Mouse (Mus musculus) MEL (cell line): ENCODE measurements at regions not wholly inside any gene's neighbourhood (a gene's known extent, or its start where the extent isn't known, plus 50 kb on each side); places are given as distances from the start of the nearest gene placed in this dataset.

ENCODE experiments used
- DNase-seq: peaks from one replicate; pipeline ENCODE4 v3.0.0; 2011; ENCODE audit warnings: low read depth, low spot score
- H3K27ac ChIP-seq: 2 replicates; pipeline ENCODE4 v1.5.1; 2012; ENCODE audit warnings: low read depth, mild to moderate bottlenecking, control low read depth, low read length, moderate library complexity; ENCODE audit not compliant: control insufficient read depth
- H3K27me3 ChIP-seq, 2 experiments: fragments of 150-350 bp in 1 of 2; sonication (generic) in 1 of 2; 2 replicates each; pipeline ENCODE4 v1.6.1; 2012; ENCODE audit warnings: low read length in 2 of 2, mild to moderate bottlenecking in 2 of 2, improper control_type of control experiment in 1 of 2, moderate library complexity in 1 of 2; ENCODE audit not compliant: insufficient read depth in 2 of 2, control insufficient read depth in 1 of 2
- H3K36me3 ChIP-seq, 2 experiments: 2 replicates each; pipeline ENCODE4 v1.6.1; 2012 to 2014; ENCODE audit warnings: low read length in 2 of 2, improper control_type of control experiment in 1 of 2, inconsistent platforms in 1 of 2, mild to moderate bottlenecking in 1 of 2; ENCODE audit not compliant: insufficient read depth in 2 of 2, control insufficient read depth in 1 of 2
- H3K4me1 ChIP-seq, 2 experiments: fragments of 150-350 bp in 1 of 2; sonication (generic) in 1 of 2; 2 replicates each; pipeline ENCODE4 v1.6.1; 2012; ENCODE audit warnings: low read length in 2 of 2, improper control_type of control experiment in 1 of 2, mild to moderate bottlenecking in 1 of 2; ENCODE audit not compliant: insufficient read depth in 2 of 2, control insufficient read depth in 1 of 2
- H3K4me3 ChIP-seq, 2 experiments: fragments of 150-350 bp in 1 of 2; sonication (generic) in 1 of 2; 2 replicates each; pipeline ENCODE4 v1.5.1; 2012; ENCODE audit warnings: low read depth in 2 of 2, low read length in 2 of 2, mild to moderate bottlenecking in 2 of 2, moderate library complexity in 2 of 2, control low read depth in 1 of 2, improper control_type of control experiment in 1 of 2; ENCODE audit not compliant: control insufficient read depth in 1 of 2, insufficient read depth in 1 of 2
- H3K79me2 ChIP-seq: 2 replicates; pipeline ENCODE4 v1.6.1; 2012; ENCODE audit warnings: mild to moderate bottlenecking, low read length, moderate library complexity; ENCODE audit not compliant: control insufficient read depth, poor library complexity, insufficient read depth
- H3K9ac ChIP-seq: 2 replicates; pipeline ENCODE4 v1.6.1; 2012; ENCODE audit warnings: low read depth, mild to moderate bottlenecking, control low read depth, low read length, moderate library complexity; ENCODE audit not compliant: control insufficient read depth, poor library complexity, severe bottlenecking
- H3K9me3 ChIP-seq: fragments of 150-350 bp; sonication (generic); replicated peaks from 2 replicates; pipeline ENCODE4 v1.6.1; 2012; ENCODE audit warnings: mild to moderate bottlenecking, low read length, improper control_type of control experiment, moderate library complexity; ENCODE audit not compliant: insufficient read depth
- E2F4 ChIP-seq: IDR thresholded peaks from 2 replicates; pipeline ENCODE4 v1.6.1; 2011; ENCODE audit warnings: low read depth, low read length, improper control_type of control experiment, borderline replicate concordance
- ETS1 ChIP-seq: IDR thresholded peaks from 2 replicates; pipeline ENCODE4 v1.6.1; 2012; ENCODE audit warnings: low read depth, mild to moderate bottlenecking, inconsistent platforms, low read length, improper control_type of control experiment, moderate library complexity
- GABPA ChIP-seq: IDR thresholded peaks from 2 replicates; pipeline ENCODE4 v1.6.1; 2012; ENCODE audit warnings: low read depth, mild to moderate bottlenecking, inconsistent platforms, low read length, improper control_type of control experiment, moderate library complexity
- GATA1 ChIP-seq: IDR thresholded peaks from 2 replicates; pipeline ENCODE4 v1.6.1; 2011; ENCODE audit warnings: low read depth, low read length, improper control_type of control experiment
- JUND ChIP-seq: IDR thresholded peaks from 2 replicates; pipeline ENCODE4 v1.6.1; 2011; ENCODE audit warnings: low read depth, mild to moderate bottlenecking, improper control_type of control experiment, low read length
- MAFK ChIP-seq: IDR thresholded peaks from 2 replicates; pipeline ENCODE4 v1.6.1; 2011; ENCODE audit warnings: low read depth, mild to moderate bottlenecking, low read length, improper control_type of control experiment, borderline replicate concordance
- MAX ChIP-seq: IDR thresholded peaks from 2 replicates; pipeline ENCODE4 v1.6.1; 2011; ENCODE audit warnings: low read length, improper control_type of control experiment
- MXI1 ChIP-seq: IDR thresholded peaks from 2 replicates; pipeline ENCODE4 v1.6.1; 2011; ENCODE audit warnings: mild to moderate bottlenecking, low read depth, low read length, improper control_type of control experiment
- MYB ChIP-seq: IDR thresholded peaks from 2 replicates; pipeline ENCODE4 v1.6.1; 2011; ENCODE audit warnings: mild to moderate bottlenecking, low read depth, low read length, improper control_type of control experiment
- NRF1 ChIP-seq: IDR thresholded peaks from 2 replicates; pipeline ENCODE4 v1.6.1; 2014; ENCODE audit warnings: low read depth, mild to moderate bottlenecking, inconsistent platforms, low read length, improper control_type of control experiment, moderate library complexity; ENCODE audit not compliant: poor library complexity, insufficient read depth, severe bottlenecking
- POLR2AphosphoS5 ChIP-seq: IDR thresholded peaks from 2 replicates; pipeline ENCODE4 v1.6.1; 2012; ENCODE audit warnings: low read depth, borderline replicate concordance, mild to moderate bottlenecking, inconsistent platforms, low read length, moderate library complexity, mixed read lengths
- RCOR1 ChIP-seq: IDR thresholded peaks from 2 replicates; pipeline ENCODE4 v1.6.1; 2012; ENCODE audit warnings: low read depth, mild to moderate bottlenecking, inconsistent platforms, low read length, improper control_type of control experiment
- SIN3A ChIP-seq: IDR thresholded peaks from 2 replicates; pipeline ENCODE4 v1.6.1; 2012; ENCODE audit warnings: low read length, improper control_type of control experiment, inconsistent platforms
- TCF12 ChIP-seq: IDR thresholded peaks from 2 replicates; pipeline ENCODE4 v1.6.1; 2014; ENCODE audit warnings: low read depth, mild to moderate bottlenecking, inconsistent platforms, low read length, improper control_type of control experiment, moderate library complexity
- USF1 ChIP-seq: IDR thresholded peaks from 2 replicates; pipeline ENCODE4 v1.6.1; 2014; ENCODE audit warnings: low read depth, mild to moderate bottlenecking, inconsistent platforms, low read length, improper control_type of control experiment, moderate library complexity
- USF2 ChIP-seq, 2 experiments: IDR thresholded peaks; 2 replicates each; pipeline ENCODE4 v1.6.1; 2011 to 2012; ENCODE audit warnings: improper control_type of control experiment in 2 of 2, low read length in 2 of 2, borderline replicate concordance in 1 of 2, inconsistent platforms in 1 of 2, low read depth in 1 of 2, mild to moderate bottlenecking in 1 of 2; ENCODE audit not compliant: insufficient read depth in 1 of 2
- ZKSCAN1 ChIP-seq: IDR thresholded peaks from 2 replicates; pipeline ENCODE4 v1.6.1; 2012; ENCODE audit warnings: low read depth, mild to moderate bottlenecking, inconsistent platforms, low read length, improper control_type of control experiment, moderate library complexity
- ZMIZ1 ChIP-seq: IDR thresholded peaks from 2 replicates; pipeline ENCODE4 v1.6.1; 2012; ENCODE audit warnings: low read depth, mild to moderate bottlenecking, inconsistent platforms, low read length, improper control_type of control experiment, moderate library complexity

DNA sequence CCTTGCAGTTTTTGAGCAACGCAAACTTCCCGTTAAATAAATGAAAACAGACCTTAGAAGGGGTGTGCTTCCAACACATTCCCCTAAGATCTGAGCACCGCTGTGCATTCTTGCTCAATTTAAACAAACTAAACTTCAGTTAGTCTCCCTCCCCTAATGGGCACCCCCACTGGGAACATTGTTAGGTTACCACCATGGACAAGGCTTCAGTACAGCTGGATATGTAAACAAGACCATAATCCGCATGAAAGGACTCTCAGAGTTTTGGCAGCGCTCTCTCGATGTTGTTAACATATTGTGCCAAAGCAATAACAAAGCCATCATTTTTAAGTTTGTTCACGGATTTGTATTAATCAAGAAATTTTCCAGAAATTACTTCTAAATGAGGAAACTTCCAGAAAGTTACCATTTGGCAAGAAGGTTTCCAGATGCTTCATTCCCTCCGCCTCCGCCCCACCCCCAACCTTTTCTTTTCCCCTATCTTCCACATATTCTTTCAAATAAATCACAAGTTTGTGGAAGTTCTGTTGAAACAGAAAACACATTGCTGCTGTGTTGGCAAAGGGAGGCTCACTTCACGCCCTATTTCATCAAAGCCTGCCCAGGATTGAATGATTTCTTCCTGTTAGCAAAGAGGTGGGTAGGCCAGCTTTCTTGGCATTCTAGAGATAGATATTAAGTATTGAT is 429.6 kb upstream of the Nr2f1 start:
- Histone ChIP-seq H3K9me3 (no peaks in the 10 kb centered on the region), H3K27me3 (no peaks in the 10 kb centered on the region), H3K79me2 (no peaks in the 10 kb centered on the region), H3K27ac (no peak overlapping the region), H3K4me1 (no peaks in the 10 kb centered on the region), H3K4me3 (no peak overlapping the region), H3K36me3 (no peaks in the 10 kb centered on the region), H3K9ac (no peak overlapping the region)
- DNase-seq, result no peak
- TF ChIP-seq NRF1, result no peak
- TF ChIP-seq ZKSCAN1, result no peak
- no peak for TF ChIP-seq SIN3A
- TF ChIP-seq ZMIZ1, result no peak

DNA sequence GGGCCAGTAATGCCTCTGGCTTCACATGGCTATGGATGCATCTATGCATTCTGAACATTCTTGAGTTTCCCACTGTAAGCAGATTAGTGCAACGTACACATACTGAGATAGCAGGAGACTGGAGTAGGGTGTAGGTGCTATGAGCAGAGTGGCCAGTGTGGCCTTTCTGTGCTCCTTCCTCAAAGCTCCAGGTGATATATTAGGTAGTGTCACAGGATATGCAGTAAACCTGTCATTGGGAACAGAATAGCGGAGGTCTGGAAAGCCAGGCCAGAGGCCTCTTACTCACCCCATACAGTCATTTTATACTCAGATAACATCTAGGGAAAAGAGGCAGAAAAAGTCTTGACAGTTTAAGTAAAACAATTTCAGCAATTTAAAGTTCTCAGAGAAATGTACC is 424.1 kb upstream of the Nr2f1 start:
- Histone ChIP-seq H3K9ac (no peak overlapping the region), H3K79me2 (no peaks in the 10 kb centered on the region), H3K9me3 (no peaks in the 10 kb centered on the region), H3K27me3 (no peaks in the 10 kb centered on the region; a peak in 1 of 4 replicates), H3K36me3 (no peaks in the 10 kb centered on the region), H3K4me3 (no peak overlapping the region), H3K27ac (no peak overlapping the region), H3K4me1 (no peaks in the 10 kb centered on the region)
- no peak for DNase-seq
- TF ChIP-seq MXI1 (no peak), MYB (no peak), JUND (no peak), GABPA (no peak), MAFK (no peak), MAX (no peak)

DNA sequence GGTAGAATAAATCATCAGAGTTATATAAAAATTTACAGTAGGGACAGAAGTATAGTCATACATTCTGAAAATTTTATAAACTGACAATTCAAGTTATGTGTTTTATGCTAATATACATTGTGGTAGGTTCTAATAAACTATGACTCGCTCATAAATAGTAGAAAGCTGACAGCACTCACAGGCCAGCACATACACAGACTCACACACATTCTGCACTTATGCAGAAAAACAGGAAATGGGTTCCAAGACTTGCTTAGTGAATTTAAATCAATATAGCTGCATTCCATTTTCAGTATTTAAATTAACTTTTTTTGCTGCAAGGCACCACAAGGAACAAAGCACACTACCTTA is 403.3 kb upstream of the Nr2f1 start:
- Histone ChIP-seq H3K4me1 (no peaks in the 10 kb centered on the region), H3K9me3 (no peaks in the 10 kb centered on the region), H3K79me2 (no peaks in the 10 kb centered on the region), H3K27ac (no peak overlapping the region), H3K36me3 (no peaks in the 10 kb centered on the region), H3K4me3 (no peak overlapping the region), H3K27me3 (no peaks in the 10 kb centered on the region), H3K9ac (no peak overlapping the region)
- no peak for TF ChIP-seq USF2 (IDR thresholded peaks at IDR 0.05; ENCODE audit: borderline replicate concordance in 1 of 2, insufficient read depth in 1 of 2, low read depth in 1 of 2, low read length in 2 of 2)
- TF ChIP-seq ZKSCAN1, result no peak
- no peak for TF ChIP-seq E2F4
- no peak for TF ChIP-seq TCF12
- no peak for TF ChIP-seq ETS1
- no peak for TF ChIP-seq JUND
- no peak for TF ChIP-seq NRF1
- TF ChIP-seq RCOR1, result no peak
- no peak for TF ChIP-seq GABPA
- TF ChIP-seq POLR2AphosphoS5, result no peak
- no peak for TF ChIP-seq GATA1
- TF ChIP-seq USF1, result no peak
- no peak for DNase-seq
